Mouse (Mus musculus): ENCODE results near the gene Mrps26. TPM values are rescaled to one million over a fixed set of nuclear protein-coding genes. Genes with fewer than 3 reads are reported as not detected.

The Mrps26 gene
- polyA plus RNA-seq (2012; rRNA removed), result 84.4 and 146 TPM in 2 replicates

DNA sequence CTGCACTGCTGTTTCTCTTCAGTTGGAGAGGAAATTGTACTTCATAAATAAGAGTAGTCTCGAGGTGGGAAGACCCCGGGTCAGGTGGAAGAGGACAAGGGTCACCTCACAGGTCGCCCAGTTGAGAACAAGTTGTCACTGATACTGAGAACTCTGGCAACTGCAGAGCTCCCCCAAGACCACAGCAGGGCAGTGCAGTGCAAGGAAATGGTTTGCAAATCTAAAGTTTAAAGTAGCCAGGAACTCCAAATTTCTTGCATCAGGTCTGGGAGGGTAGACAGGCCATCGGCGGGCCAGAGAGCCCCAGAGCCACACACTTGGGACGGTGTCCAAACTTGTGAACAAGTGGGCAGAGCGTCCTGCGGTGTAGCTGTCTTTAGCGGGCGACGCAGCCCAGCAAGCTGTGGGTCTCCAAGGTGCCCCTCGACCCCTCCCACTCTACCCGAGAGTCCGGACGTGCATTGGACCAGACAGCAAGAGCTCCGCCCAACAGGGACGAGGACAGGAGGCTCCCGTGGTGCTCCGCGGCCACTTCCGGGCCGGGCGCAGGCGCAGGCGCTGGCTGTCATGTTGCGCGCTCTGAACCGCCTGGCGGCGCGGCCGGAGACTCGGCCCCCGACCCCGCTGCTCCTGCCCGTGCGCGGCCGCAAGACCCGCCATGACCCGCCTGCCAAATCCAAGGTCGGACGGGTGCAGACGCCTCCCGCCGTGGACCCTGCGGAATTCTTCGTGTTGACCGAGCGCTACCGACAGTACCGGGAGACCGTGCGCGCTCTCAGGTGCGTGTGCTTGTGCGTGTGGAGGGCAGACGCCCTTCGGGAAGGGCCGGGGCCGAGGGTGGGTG lies at the start of gene Mrps26:
Gene Mrps26 (plus strand): TSS at position 531 of the 844 bp plus-strand sequence.

DNA sequence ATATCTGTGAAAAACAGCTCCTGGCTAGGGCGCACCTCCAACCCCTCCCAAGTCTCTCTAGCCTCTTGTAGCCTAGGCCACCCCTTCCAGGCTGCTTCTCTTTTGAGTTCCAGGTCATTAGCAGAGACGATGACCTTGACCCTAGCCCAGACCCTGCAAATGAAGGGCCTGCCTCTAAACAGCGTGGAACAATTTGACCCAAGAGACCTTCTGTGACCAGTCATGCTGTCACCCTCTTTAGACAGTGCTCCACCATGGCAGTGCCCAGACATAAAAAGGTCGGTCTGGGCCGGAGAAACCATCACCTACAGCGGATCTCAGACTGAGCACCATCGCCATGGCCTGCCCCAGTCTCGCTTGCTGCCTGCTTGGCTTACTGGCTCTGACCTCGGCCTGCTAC lies 12.3 kb downstream of the Mrps26 start, which contains the start of gene Oxt:
Gene Oxt (plus strand): TSS at position 301 of the 400 bp plus-strand sequence.

GRCm38 (mm10) chr2:130582552-130582951 lies 19.0 kb downstream of the Mrps26 start, which contains the start of gene Avp:
Avp (minus strand) TSS chr2:130582554.

Other genes with a start within 250 kb of the Mrps26 start
- 72.1 and 79.1 TPM in 2 replicates for gene Cpxm1, start 166.2 kb upstream of the Mrps26 start, polyA plus RNA-seq (2012; rRNA removed)
- gene Gm28372, start 158.5 kb upstream of the Mrps26 start, polyA plus RNA-seq (2012; rRNA removed), result not detected in 2 replicates
- gene 1700020A23Rik, start 158.5 kb upstream of the Mrps26 start, polyA plus RNA-seq (2012; rRNA removed), result 1.4 and 1.5 TPM in 2 replicates
- not detected in 2 replicates for gene Tmem239, start 157.3 kb upstream of the Mrps26 start, polyA plus RNA-seq (2012; rRNA removed)
- 76.6 and 103 TPM in 2 replicates for gene Vps16, start 139.4 kb upstream of the Mrps26 start, polyA plus RNA-seq (2012; rRNA removed)
- gene Pced1a, start 139.0 kb upstream of the Mrps26 start, polyA plus RNA-seq (2012; rRNA removed), result 48.7 and 53.6 TPM in 2 replicates
- gene Ptpra, start 113.5 kb upstream of the Mrps26 start, polyA plus RNA-seq (2012; rRNA removed), result 80.8 and 97.9 TPM in 2 replicates
- not detected in 2 replicates for gene Oxt, start 12.4 kb downstream of the Mrps26 start, polyA plus RNA-seq (2012; rRNA removed)
- not detected in 2 replicates for gene Avp, start 18.8 kb downstream of the Mrps26 start, polyA plus RNA-seq (2012; rRNA removed)
- gene Fastkd5, start 66.3 kb downstream of the Mrps26 start, polyA plus RNA-seq (2012; rRNA removed), result 1.3 and 2.0 TPM in 2 replicates
- 7.0 and 9.3 TPM in 2 replicates for gene Ubox5, start 66.3 kb downstream of the Mrps26 start, polyA plus RNA-seq (2012; rRNA removed)
- 34.7 and 36.0 TPM in 2 replicates for gene Lzts3, start 79.1 kb downstream of the Mrps26 start, polyA plus RNA-seq (2012; rRNA removed)
- 63.5 and 74.9 TPM in 2 replicates for gene Ddrgk1, start 100.9 kb downstream of the Mrps26 start, polyA plus RNA-seq (2012; rRNA removed)
- gene Itpa, start 103.9 kb downstream of the Mrps26 start, polyA plus RNA-seq (2012; rRNA removed), result 30.6 and 33.9 TPM in 2 replicates
- gene Slc4a11, start 133.8 kb downstream of the Mrps26 start, polyA plus RNA-seq (2012; rRNA removed), result 10.2 and 11.1 TPM in 2 replicates

All from ovary, adult 2 months (tissue).